Mouse (Mus musculus) erythroblast, embryonic 14.5 days (primary cell): Measurements from ENCODE around the gene Ascl3.

Experiments used
- GATA1 ChIP-seq: IDR thresholded peaks from 2 replicates; pipeline ENCODE4 v1.6.1; 2012; ENCODE audit warnings: low read length, inconsistent platforms, mixed read lengths
- TAL1 ChIP-seq: IDR thresholded peaks from 3 replicates; pipeline ENCODE4 v1.6.1; 2012; ENCODE audit warnings: low read length, inconsistent platforms, mixed read lengths

- no peak for TF ChIP-seq GATA1
- no peak for TF ChIP-seq TAL1
These were observed 24.3 kb downstream of the Ascl3 start for GRCm38 (mm10) chr7:109707023-109707785.
